Comparison of ENCODE assay signal across 8 mouse cellular contexts in genomic region chr11:121420830-121421552, GRCm38 (mm10). TPM values are rescaled to one million over a fixed set of nuclear protein-coding genes. Genes with fewer than 3 reads are reported as not detected.
DNase-seq lines count a peak whose midpoint lies in the region; ATAC-seq lines count a peak whose summit lies in the region.

TSS of gene Fn3krp (plus strand) at chr11:121421401.

- peaks cover 13% of the 10 kb centered on the region for H3K4me1 ChIP-seq in hindbrain, embryonic 15.5 days (replicated peaks)

- no peaks in the 10 kb centered on the region for H3K36me3 ChIP-seq in hindbrain, embryonic 15.5 days

- WGBS in hindbrain, embryonic 15.5 days, result 2% methylated on average over 28 of the region's 28 CpGs

- peak; percentile 97 for DNase-seq in T-cell, adult 2 months (ENCODE audit: low spot score)
- peak; percentile 99 to 100 for DNase-seq in cerebellum, postnatal 36 days
- DNase-seq in frontal cortex, postnatal 36 days (ENCODE audit: low spot score in 2 of 2), result peak; percentile 97 to 99
- peak; percentile 99 for DNase-seq in left cerebral cortex, adult 11 months (ENCODE audit: low spot score)
- DNase-seq in lung, postnatal 4 days, result peak; percentile 99
- peak; percentile 97 for DNase-seq in retina, postnatal 7 days (ENCODE audit: low read depth, low spot score)
- DNase-seq in urinary bladder, adult 2 months (ENCODE audit: low spot score), result peak; percentile 76

- no peaks in the 10 kb centered on the region for H3K9me3 ChIP-seq in hindbrain, embryonic 15.5 days

- peak within 1 kb of the TSS; percentile 96 for H3K4me2 ChIP-seq in hindbrain, embryonic 15.5 days

- ATAC-seq in hindbrain, embryonic 15.5 days (ENCODE audit: low FRiP score, low read depth), result peak; percentile 100

- no peaks in the 10 kb centered on the region for H3K27me3 ChIP-seq in hindbrain, embryonic 15.5 days

- H3K9ac ChIP-seq in hindbrain, embryonic 15.5 days, result peak within 1 kb of the TSS; percentile 77

- H3K27ac ChIP-seq in hindbrain, embryonic 15.5 days (replicated peaks), result peak within 1 kb of the TSS; percentile 75

- H3K4me3 ChIP-seq in hindbrain, embryonic 15.5 days, result peak within 1 kb of the TSS; percentile 93

RNA-seq across cellular contexts. Expression of gene Fn3krp, which starts in this region (rescaled TPM):
- polyA plus RNA-seq in hindbrain, embryonic 15.5 days (2015; fragmentation: Nextera tagmentation; extraction: Ambion mirVana), result 9.4 and 10.4 TPM in 2 replicates
- polyA plus RNA-seq in urinary bladder, adult 2 months (2012; rRNA removed), result 8.7 and 11.2 TPM in 2 replicates

Comparison
In these comparisons a context has a peak if more than half of its experiments do, and no peak if none do; other contexts are left out.
1. Peak in every context shown above with its lines: DNase-seq, ATAC-seq, H3K4me3 ChIP-seq and H3K27ac ChIP-seq.